ENCODE assay signal across 17 mouse cellular contexts in the genomic region with DNA sequence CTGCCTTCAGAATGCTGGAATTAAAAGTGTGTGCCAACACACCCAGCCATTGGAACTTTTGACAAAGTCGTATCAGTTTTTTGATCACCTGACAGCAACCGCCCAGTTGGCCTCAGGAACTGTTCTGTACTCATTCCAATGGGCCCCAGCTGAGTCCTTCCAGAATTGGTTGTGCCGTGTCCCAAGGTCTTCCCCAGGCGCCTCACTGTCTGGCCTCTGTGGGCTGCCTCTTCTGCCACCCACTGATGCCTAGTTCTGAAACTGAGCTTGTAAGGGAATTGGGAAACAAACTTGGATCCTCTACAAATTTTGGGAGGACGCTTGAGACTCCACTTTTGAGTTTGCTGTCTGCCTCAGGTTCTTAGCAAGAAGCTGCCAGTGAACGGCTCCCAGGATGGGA. TPM values are rescaled to one million over a fixed set of nuclear protein-coding genes. Genes with fewer than 3 reads are reported as not detected.
DNase-seq lines count a peak whose midpoint lies in the region; ATAC-seq lines count a peak whose summit lies in the region.
"Had no signal": no experiment of that assay in that cellular context is flagged by ENCODE, and none has a peak within 500 bp of the region (broad histone marks: within the 10 kb centered on the region; RNA-seq: fewer than 3 reads in every experiment).

No protein-coding gene starts in this region.

- intact Hi-C loops in heart, postnatal 25 days (cut with DNase I): no loop called here

- DNase-seq in heart, adult 18-20 months: peak; percentile 44 to 60
- no peak for DNase-seq in heart, postnatal 25 days (ENCODE audit: low spot score)
- DNase-seq in ovary, adult 18-20 months (ENCODE audit: low spot score): peak; percentile 37
- no peak for DNase-seq in ovary, postnatal 10 days (ENCODE audit: low spot score)
- DNase-seq in adrenal gland, postnatal 36 days: peak; percentile 65 to 82
- no peak for DNase-seq in kidney, adult 18-20 months
- DNase-seq: cerebellum, adult 11-12 months; cerebellum, postnatal 14 days; forebrain, postnatal 0 days; gastrocnemius, postnatal 25 days; kidney, adult 11 months; kidney, postnatal 4 days; lung, embryonic 14.5 days; lung, postnatal 36 days had no signal

- no peak for ATAC-seq in cerebellum, adult (ENCODE audit: insufficient number of reproducible peaks, low FRiP score, low TSS enrichment)
- no peak for ATAC-seq in activated CD4-positive, CD25-positive, alpha-beta regulatory T cell, adult 4 months
- ATAC-seq: forebrain, postnatal 0 days; midbrain, embryonic 15.5 days had no signal

RNA-seq across cellular contexts. Expression of a gene that starts 23.6 kb away (rescaled TPM):
- total RNA-seq in heart, adult 18-20 months (2021): 100 to 1,000 TPM; 298 to 330 TPM
- total RNA-seq in heart, postnatal 25 days (2021): 100 to 1,000 TPM; 220 to 262 TPM
- 100 to 1,000 TPM; 193 to 336 TPM for total RNA-seq in adrenal gland, postnatal 36 days (2021)
- 10 to 100 TPM in 1 of 2 experiments, 1 to 10 TPM in 1; 5.8 to 13.0 TPM for polyA plus RNA-seq in activated CD4-positive, CD25-positive, alpha-beta regulatory T cell, adult 4 months (2017; shearing (Covaris generic))

RNA-seq across cellular contexts. Expression of a gene that starts 38.3 kb away (rescaled TPM):
- 10 to 100 TPM; 40.1 to 43.4 TPM for total RNA-seq in heart, adult 18-20 months (2021)
- total RNA-seq in heart, postnatal 25 days (2021): 10 to 100 TPM; 42.0 to 45.4 TPM
- total RNA-seq in adrenal gland, postnatal 36 days (2021): 10 to 100 TPM; 74.4 to 90.2 TPM
- 10 to 100 TPM; 22.6 to 37.2 TPM for polyA plus RNA-seq in activated CD4-positive, CD25-positive, alpha-beta regulatory T cell, adult 4 months (2017; shearing (Covaris generic))

Comparison
In these comparisons a context has a peak if more than half of its experiments do, and no peak if none do; other contexts are left out.
1. DNase-seq: peak in heart, adult 18-20 months (2 of 2), ovary, adult 18-20 months (single experiment) and adrenal gland, postnatal 36 days (2 of 2); none in heart, postnatal 25 days (single experiment), ovary, postnatal 10 days (single experiment) and kidney, adult 18-20 months (single experiment).